21 mouse cellular contexts compared by ENCODE assay signal in genomic region chr4:97663922-97664321, GRCm38 (mm10).
DNase-seq lines count a peak whose midpoint lies in the region; ATAC-seq and TF ChIP-seq lines count a peak whose summit lies in the region.
"Had no signal": no experiment of that assay in that cellular context is flagged by ENCODE, and none has a peak within 500 bp of the region (broad histone marks: within the 10 kb centered on the region; RNA-seq: fewer than 3 reads in every experiment).

No protein-coding gene starts in this region.

- TF ChIP-seq CTCF in heart, adult 2 months (IDR thresholded peaks at IDR 0.05) = peak; percentile 17; the same call in 1 of the 2 replicates
- 0 out of 2 replicates have a peak, but pooled peaks have one; percentile 17 for TF ChIP-seq CTCF in lung, embryonic 14.5 days (IDR thresholded peaks at IDR 0.05; ENCODE audit: low read depth)

- ATAC-seq in lung, embryonic 14.5 days (ENCODE audit: insufficient read depth) = no peak
- ATAC-seq: activated CD4-positive, CD25-positive, alpha-beta regulatory T cell, adult 4 months; forebrain, embryonic 14.5 days had no signal

- no peak overlapping the region for H3K4me3 ChIP-seq in heart, adult 2 months
- no peak overlapping the region for H3K4me3 ChIP-seq in lung, embryonic 14.5 days (ENCODE audit: low read depth, low read length)
- H3K4me3 ChIP-seq: embryonic facial prominence, embryonic 10.5 days; heart, embryonic 15.5 days; hindbrain, embryonic 15.5 days had no signal

- no peak for TF ChIP-seq POLR2A in heart, adult 2 months (IDR thresholded peaks at IDR 0.05; ENCODE audit: insufficient read depth, low read depth, low read length)

- no peaks in the 10 kb centered on the region; the same call in 1 of the 2 replicates for H3K4me1 ChIP-seq in heart, adult 2 months (ENCODE audit: control insufficient read depth, insufficient read depth, low read length)
- no peaks in the 10 kb centered on the region for H3K4me1 ChIP-seq in lung, embryonic 14.5 days (ENCODE audit: insufficient read depth)
- H3K4me1 ChIP-seq: hindbrain, embryonic 15.5 days had no signal

- H3K27ac ChIP-seq in heart, adult 2 months = no peak overlapping the region
- no peak overlapping the region for H3K27ac ChIP-seq in lung, embryonic 14.5 days (ENCODE audit: low read depth)
- H3K27ac ChIP-seq: hindbrain, embryonic 15.5 days had no signal

- H3K79me2 ChIP-seq in heart, adult 2 months (replicated peaks; ENCODE audit: control insufficient read depth, insufficient read depth, low read length) = no peaks in the 10 kb centered on the region

- TF ChIP-seq EP300 in heart, adult 2 months (IDR thresholded peaks at IDR 0.05; ENCODE audit: insufficient read depth, low read depth, low read length) = no peak

- no peak overlapping the region for H3K9ac ChIP-seq in heart, adult 2 months (ENCODE audit: low read depth, low read length)
- H3K9ac ChIP-seq in lung, embryonic 14.5 days = no peak overlapping the region
- H3K9ac ChIP-seq: heart, embryonic 15.5 days; hindbrain, embryonic 15.5 days had no signal

- no peaks in the 10 kb centered on the region for H3K36me3 ChIP-seq in heart, adult 2 months (ENCODE audit: control insufficient read depth, insufficient read depth, low read length)
- no peaks in the 10 kb centered on the region for H3K36me3 ChIP-seq in lung, embryonic 14.5 days (ENCODE audit: insufficient read depth)
- H3K36me3 ChIP-seq: embryonic facial prominence, embryonic 10.5 days; heart, embryonic 15.5 days; hindbrain, embryonic 15.5 days had no signal

- intact Hi-C loops in heart, adult 2 months (cut with DNase I) = no loop called here

- H3K27me3 ChIP-seq in heart, adult 2 months (ENCODE audit: control insufficient read depth, insufficient read depth, low read length) = no peaks in the 10 kb centered on the region
- no peaks in the 10 kb centered on the region for H3K27me3 ChIP-seq in lung, embryonic 14.5 days (ENCODE audit: insufficient read depth, low read length)
- H3K27me3 ChIP-seq: CH12.LX; heart, embryonic 15.5 days; hindbrain, embryonic 15.5 days had no signal

- WGBS in heart, adult 2 months = 80% methylated on average over 6 of the region's 6 CpGs
- WGBS in lung, embryonic 14.5 days = 80% methylated on average over 6 of the region's 6 CpGs

- no peak for DNase-seq in heart, adult 2 months
- DNase-seq in heart, adult 8-10 months (ENCODE audit: low spot score) = no peak
- DNase-seq in lung, embryonic 14.5 days = no peak
- no peak for DNase-seq in lung, postnatal 14 days
- DNase-seq in ES-CJ7 (ENCODE audit: low read depth, low spot score) = peak; percentile 7
- peak; percentile 12 for DNase-seq in ZHBTc4 (ENCODE audit: low read depth, low spot score)
- DNase-seq in urinary bladder, adult 18-20 months (ENCODE audit: low spot score in 2 of 2) = no peak
- DNase-seq: adrenal gland, postnatal 14 days; cerebellum, adult 11-12 months; cerebellum, adult 9-10 months; cerebellum, postnatal 25 days; gastrocnemius, postnatal 36 days; heart, adult 11 months; heart, postnatal 14 days had no signal

- H3K4me2 ChIP-seq in lung, embryonic 14.5 days = no peak overlapping the region
- H3K4me2 ChIP-seq: heart, embryonic 11.5 days; heart, embryonic 15.5 days; hindbrain, embryonic 15.5 days had no signal

- no peaks in the 10 kb centered on the region for H3K9me3 ChIP-seq in lung, embryonic 14.5 days (ENCODE audit: low read depth, low read length)
- H3K9me3 ChIP-seq: embryonic facial prominence, embryonic 10.5 days; heart, embryonic 15.5 days; hindbrain, embryonic 15.5 days had no signal

Comparison
In these comparisons a context has a peak if more than half of its experiments do, and no peak if none do; other contexts are left out.
1. DNase-seq: peak in ES-CJ7 (single experiment) and ZHBTc4 (single experiment); none in heart, adult 2 months (0 of 2), heart, adult 8-10 months (single experiment), lung, embryonic 14.5 days (single experiment), lung, postnatal 14 days (single experiment) and urinary bladder, adult 18-20 months (0 of 2).